Mouse (Mus musculus): Measurements from ENCODE around the gene Ppp2r5c. TPM values are rescaled to one million over a fixed set of nuclear protein-coding genes. Genes with fewer than 3 reads are reported as not detected.

Ppp2r5c gene
- total RNA-seq, 1 experiment from 2014 or later = 115 TPM

GRCm38 (mm10) chr12:110442238-110442637 lies 4.7 kb upstream of the Ppp2r5c start:
- DNase-seq = no peak

GRCm38 (mm10) chr12:110444530-110444929 lies 2.4 kb upstream of the Ppp2r5c start:
- DNase-seq = no peak

- no peak for DNase-seq
Observed at GRCm38 (mm10) chr12:110445775-110446174, 1.1 kb upstream of the Ppp2r5c start.

GRCm38 (mm10) chr12:110447306-110447705 lies 386 bp downstream of the Ppp2r5c start:
- DNase-seq = peak; percentile 62

GRCm38 (mm10) chr12:110448767-110449166 lies 1.8 kb downstream of the Ppp2r5c start:
- no peak for DNase-seq

GRCm38 (mm10) chr12:110454223-110454622 lies 7.3 kb downstream of the Ppp2r5c start:
- peak; percentile 72 for DNase-seq

GRCm38 (mm10) chr12:110456024-110456423 lies 9.1 kb downstream of the Ppp2r5c start:
- no peak for DNase-seq

GRCm38 (mm10) chr12:110458667-110459066 lies 11.7 kb downstream of the Ppp2r5c start:
- no peak for DNase-seq

- DNase-seq = peak; percentile 67
Observed at GRCm38 (mm10) chr12:110460418-110461300, 13.7 kb downstream of the Ppp2r5c start.

- no peak for DNase-seq
Observed at GRCm38 (mm10) chr12:110463711-110464110, 16.8 kb downstream of the Ppp2r5c start.

- DNase-seq = no peak
Observed at GRCm38 (mm10) chr12:110471426-110471825, 24.5 kb downstream of the Ppp2r5c start.

GRCm38 (mm10) chr12:110472247-110472646 lies 25.3 kb downstream of the Ppp2r5c start:
- no peak for DNase-seq

- no peak for DNase-seq
Observed at GRCm38 (mm10) chr12:110474497-110474896, 27.6 kb downstream of the Ppp2r5c start.

- no peak for DNase-seq
Observed at GRCm38 (mm10) chr12:110476561-110476960, 29.6 kb downstream of the Ppp2r5c start.

GRCm38 (mm10) chr12:110477906-110478305 lies 31.0 kb downstream of the Ppp2r5c start:
- DNase-seq = no peak

- no peak for DNase-seq
Observed at GRCm38 (mm10) chr12:110478601-110479008, 31.7 kb downstream of the Ppp2r5c start.

GRCm38 (mm10) chr12:110479268-110479667 lies 32.3 kb downstream of the Ppp2r5c start:
- no peak for DNase-seq

- DNase-seq = no peak
Observed at GRCm38 (mm10) chr12:110480701-110481100, 33.8 kb downstream of the Ppp2r5c start.

GRCm38 (mm10) chr12:110483761-110484160 lies 36.8 kb downstream of the Ppp2r5c start:
- DNase-seq = no peak

- DNase-seq = no peak
Observed at GRCm38 (mm10) chr12:110484824-110485584, 38.1 kb downstream of the Ppp2r5c start.

GRCm38 (mm10) chr12:110485585-110486331 lies 38.8 kb downstream of the Ppp2r5c start:
- peak; percentile 75 for DNase-seq

- no peak for DNase-seq
Observed at GRCm38 (mm10) chr12:110486852-110487251, 39.9 kb downstream of the Ppp2r5c start.
